Mouse (Mus musculus): Measurements from ENCODE around the gene Rcan1.

DNA sequence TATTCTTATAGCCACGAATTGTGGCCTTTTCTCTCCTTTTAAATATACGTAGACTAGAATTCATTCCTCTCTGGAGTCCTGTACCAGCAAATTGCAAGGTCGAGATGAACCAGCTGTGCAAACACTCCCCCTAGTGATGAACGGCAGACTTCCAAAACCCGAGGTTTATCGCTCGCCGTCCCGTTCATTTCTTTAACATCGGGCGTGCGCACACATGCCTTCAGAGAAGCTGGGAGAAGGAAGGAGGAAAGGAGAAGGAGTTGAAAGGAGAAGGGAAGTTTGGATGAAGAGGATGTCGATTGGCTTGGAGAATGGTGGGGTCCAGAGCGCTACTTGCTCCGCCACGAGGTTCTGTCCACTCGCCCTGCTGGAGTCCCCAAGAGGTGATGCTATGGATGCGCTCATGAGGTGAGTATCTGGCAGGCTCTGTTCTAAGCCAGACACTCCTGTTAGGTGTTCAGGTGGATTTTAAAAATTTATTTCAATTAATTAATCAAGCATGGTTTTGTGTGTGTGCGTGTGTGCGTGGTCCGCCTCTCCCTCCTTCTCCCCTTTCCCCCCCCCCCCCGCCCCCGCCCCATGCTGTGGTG lies 8.0 kb upstream of the Rcan1 start:
- TF ChIP-seq FLI1 (IDR thresholded peaks at IDR 0.05; ENCODE audit: low read length), result no peak
- no peak for TF ChIP-seq GATA1 (IDR thresholded peaks at IDR 0.05; ENCODE audit: borderline replicate concordance, low read length)
